Mouse (Mus musculus): ENCODE results near the gene Rab11fip3.

The Rab11fip3 gene

DNA sequence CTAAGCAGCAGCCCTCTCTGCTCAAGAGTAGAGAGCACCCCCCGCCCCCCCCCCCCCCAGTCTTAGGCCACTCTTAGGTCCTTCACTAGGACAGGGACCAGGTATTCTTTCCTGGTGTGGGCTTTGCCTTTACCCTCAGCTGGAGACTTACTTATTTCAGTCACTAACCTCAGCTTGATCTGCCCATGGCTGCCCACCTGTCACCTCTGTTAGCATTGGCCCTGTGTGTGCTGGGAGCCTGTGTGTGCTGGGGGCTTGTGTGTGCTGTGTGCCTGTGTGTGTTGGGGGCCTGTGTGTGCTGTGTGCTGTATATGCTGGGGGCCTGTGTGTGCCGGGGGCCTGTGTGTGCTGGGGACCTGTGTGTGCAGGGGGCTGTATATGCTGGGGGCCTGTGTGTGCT is 114.7 kb downstream of the Rab11fip3 start:
- no peak for DNase-seq

DNA sequence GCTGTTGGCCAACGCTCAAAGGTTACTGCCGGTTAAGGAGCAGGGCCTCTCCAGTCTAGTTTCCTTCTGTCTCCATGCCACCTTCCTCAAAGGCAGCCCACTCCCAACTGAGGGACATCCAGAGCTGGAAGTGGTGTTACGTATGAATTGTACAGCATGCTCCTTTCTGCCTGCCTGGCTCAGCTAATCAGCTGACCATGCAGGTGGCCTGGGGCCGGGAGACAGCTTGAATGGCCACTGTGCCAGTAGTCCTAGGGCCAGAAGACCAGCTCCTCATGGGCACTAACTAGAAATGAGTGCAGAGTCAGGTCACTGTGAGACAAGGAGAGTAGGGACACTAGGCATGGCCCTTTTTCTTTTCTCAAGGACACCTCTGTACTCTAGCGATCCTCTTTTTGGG is 116.2 kb downstream of the Rab11fip3 start:
- peak; percentile 61 to 71 for DNase-seq

DNA sequence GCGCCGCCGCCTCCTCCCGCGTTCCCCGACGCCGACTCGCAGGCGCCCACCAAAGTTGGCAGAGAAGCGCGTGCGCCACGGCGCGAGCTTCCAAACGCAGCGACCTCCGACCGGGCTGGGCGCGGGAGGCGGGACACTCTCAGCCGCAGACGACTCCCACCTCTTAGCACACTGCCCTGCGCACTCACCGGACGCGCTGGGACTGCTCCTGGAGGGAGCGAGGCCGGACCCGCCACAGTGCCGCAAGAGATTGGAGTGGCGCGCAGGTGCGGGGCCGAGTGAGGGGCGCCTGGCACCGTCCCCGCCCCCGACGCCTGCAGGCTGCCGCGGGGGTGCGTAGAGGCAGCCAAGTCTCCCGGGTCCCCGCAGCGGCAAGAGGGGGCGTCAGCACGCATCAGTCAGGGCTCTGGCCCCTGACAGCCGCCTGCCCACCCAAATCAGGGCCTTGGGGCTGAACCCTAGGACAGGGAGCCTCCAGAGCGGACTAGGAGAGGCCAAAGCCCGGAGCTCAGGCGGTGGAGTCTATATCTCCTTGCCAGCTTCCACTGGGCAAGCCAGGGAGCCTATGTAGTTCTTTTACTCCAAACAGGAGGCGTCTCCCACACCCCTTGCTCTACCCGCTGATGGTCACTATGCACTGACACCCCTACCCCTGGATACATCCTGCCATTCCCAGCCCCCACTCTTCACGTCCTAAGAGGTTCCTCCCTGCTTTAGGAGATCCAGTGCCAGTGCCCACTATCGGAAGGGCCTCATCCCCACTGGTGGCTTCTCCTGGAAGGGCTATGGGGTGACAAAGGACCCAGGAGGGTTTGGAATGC is 117.3 kb downstream of the Rab11fip3 start, which contains the start of gene A930017K11Rik:
A930017K11Rik (minus strand) TSS at position 763 of the 821 bp plus-strand sequence.
- DNase-seq = peak; percentile 50 to 62

DNA sequence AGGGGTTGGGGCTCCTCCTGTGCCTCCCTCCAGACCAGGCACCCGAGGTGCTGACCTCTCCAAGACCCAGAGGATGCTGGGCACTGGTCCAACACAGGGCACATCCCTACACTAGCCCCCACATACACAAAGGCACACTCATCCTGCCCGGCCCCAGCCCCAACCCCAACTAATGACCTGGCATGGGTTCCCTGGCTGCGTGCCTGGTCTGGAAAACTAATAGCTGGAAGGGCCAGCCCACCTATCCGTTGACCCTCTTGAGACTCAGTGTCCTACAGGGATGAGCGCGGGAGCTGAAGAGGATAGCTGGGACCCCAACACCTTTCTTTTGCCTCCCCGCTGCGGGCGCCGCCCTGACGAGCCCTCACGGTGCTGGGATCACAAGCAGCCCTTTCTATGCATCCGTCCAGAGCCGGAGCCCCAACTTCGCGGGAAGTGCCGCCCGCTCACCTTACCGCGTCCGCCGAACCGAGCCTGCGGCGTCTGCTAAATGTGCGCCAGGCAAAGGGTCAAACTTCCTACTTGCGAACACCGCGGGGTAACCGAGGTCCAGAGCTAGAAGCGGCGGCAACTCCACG is 118.0 kb downstream of the Rab11fip3 start:
- peak; percentile 45 to 47 for DNase-seq

DNA sequence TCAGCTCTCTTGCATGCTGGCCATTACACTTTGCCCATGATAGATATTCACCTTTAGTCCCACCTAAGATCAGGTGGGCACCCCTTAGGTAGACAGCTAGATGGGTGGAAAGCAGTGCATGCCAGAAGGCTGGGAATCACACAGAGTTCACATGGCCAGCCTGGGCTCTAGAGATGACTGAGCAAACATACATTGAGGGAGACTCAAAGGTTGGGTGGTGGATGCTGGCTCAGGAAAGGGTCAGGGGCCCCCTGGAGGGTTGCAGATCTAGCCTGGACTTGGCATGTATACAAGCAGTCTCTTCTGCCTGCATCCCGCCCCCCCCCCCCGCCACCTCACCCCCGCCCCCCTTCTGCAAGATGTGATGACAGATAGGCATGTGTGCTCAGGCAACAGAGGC is 118.6 kb downstream of the Rab11fip3 start:
- DNase-seq = no peak

DNA sequence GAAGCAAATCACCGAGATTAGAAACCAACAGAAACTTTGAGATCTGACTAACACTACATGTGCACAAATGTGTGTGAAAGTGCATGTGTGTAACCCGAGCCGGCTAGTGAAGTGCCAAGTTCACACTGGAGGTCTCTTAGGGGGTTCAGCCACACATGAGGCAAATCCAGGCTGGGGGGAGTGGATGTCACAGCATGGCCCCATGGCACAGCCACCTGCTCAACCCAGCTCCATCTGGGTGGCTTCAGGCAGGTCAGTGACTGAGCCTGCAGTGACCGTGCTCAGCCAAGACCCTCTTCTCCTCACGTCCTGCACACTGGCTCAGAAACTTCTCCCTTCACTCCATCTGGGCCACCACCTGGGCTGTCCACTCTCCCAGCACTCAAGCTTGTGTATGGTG is 119.4 kb downstream of the Rab11fip3 start:
- no peak for DNase-seq

DNA sequence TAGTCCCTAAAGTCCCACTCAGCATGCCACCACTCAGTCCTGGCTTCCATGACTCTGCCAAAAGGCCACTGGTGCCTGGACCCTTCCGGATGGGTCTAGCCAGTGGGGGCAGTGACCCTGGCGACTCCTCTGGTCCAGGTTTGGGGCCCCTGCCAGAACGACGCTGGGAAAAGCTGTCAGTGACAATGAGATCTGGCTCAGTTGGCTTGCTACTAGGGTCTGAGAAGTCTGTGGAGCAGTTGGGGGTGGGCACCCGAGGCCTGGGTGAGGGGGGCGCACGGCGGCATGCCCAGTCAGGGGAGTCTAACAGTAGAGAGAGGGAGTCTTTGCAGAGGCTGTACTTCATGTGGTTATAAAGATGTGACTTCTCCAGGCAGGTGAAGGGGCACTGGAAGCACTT is 121.3 kb downstream of the Rab11fip3 start:
- no peak for DNase-seq

DNA sequence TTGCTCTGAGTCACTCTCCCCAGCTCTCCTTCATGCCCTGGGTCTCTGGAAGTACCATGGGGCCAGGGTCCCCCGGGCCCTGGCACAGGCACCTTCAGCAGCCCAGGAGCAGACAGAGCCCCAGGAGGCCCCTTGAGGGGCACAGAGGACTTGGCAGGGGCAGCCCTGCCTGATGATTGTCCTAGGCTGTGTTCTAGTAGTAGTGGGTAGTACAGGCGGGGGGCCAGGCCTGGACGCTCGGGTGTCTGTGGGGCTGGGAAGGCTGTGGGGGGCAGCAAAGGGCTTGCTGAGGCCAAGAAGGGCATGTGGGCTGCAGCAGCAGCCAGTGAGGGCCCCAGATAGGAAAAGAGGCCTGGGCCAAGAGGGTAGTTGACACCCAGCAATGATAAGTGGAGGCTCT is 121.8 kb downstream of the Rab11fip3 start:
- no peak for DNase-seq

DNA sequence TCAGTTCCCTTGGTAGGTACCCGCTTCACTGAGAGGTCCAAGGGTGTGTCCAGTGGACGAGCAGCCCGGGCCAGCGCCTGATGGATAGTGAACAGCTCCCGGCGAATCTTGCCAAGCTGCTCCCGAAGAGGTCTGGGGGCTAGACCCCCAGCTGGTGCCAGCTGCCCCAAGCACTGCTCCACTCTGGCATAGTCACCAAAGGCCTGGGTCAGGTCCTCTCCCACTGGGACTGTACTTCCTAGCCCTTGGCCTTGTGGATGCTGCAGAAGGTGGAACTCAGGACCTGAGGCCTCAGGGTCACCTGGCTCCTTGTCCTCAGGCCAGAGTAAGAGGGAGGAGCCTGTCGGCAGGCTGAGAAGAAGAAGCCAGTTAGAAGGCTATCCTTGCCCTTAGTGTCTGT is 122.5 kb downstream of the Rab11fip3 start:
- no peak for DNase-seq

DNA sequence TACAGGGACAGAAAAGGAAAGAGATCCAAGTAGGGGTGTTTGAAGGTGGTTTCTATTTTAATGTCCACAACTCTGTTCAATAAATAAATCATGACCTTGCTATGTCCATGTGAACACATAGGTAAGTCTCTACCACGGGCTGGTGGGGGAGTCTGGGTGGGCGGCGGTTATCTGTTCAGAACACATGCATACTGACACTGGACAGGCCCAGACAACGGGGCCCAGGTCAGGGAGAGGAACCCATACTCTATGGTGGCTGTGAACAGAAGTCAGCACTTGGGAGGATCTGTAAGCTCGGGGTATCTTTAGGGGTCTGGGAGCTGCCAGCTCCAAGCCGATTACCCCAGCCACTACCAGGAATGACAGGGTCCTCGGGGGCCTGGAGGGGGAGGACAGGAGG is 123.0 kb downstream of the Rab11fip3 start:
- DNase-seq = no peak

DNA sequence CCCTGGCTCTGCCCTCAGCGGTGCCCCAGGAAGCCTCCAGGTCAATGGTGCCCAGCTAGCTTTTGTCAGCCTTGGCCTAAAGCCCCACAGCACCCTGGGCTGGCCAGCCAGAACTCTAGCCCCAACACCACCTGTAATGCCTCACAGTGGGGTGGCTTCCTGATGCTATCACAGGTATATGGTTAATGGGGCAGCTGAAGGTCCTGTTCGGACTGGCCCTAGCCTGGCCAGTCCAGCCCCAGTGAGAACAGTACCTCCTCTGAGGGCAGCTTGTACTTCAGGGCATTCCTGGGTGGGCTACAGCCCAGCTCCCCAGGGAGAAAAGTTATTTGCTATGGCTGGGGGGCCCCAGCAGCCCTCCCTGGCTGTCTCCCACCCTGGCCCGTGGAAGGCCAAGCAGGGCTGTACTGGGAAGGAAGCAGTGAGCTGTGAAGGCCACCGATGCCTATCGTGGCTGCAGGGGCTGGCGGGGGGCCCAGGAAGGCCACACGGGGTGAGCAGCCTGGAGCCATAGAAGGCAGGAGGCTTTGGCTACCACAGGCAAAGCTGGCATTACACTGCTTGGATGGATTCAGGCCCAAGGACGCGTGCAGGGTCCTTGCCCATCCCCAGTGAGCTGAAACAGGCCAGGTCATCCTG is 123.7 kb downstream of the Rab11fip3 start:
- no peak for DNase-seq

DNA sequence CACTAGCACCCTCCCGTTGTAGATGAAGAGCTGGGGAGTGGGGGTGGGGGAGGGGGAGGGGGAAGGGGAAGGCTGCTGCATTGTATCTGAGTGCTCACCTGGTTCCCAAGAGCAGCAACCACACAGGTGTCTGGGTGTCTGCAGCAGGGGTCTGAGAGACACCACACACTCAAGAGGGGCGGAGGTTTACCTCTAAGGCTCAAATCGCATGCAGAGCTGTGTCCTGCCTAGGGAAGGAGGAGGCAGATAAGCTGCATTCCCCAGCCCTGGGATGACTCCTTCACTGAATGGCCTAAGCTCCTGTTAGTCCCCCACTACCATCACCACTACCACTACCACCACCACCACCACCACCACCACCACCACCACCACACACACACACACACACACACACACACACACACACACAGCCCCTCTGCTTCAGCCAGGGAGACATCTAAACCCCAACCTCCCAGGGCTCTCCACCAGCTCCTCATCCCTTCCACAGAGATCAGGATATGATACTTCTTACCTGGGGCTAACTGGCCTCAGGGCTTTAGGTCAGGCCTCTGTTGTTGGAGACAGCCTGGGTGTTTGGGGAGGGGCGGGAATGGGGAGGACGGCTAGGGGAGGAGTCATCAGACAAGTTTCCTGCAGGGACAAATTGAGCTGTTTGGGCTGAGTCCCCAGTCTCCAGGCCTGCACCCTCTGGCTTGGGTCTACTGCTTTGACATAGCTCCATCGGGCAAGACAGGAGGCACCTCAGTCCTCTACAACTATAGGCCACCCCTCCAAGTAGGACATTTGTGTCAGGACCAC is 124.8 kb downstream of the Rab11fip3 start, which contains the start of the genes Pigq and Nhlrc4:
Pigq (minus strand) TSS at position 571 of the 798 bp plus-strand sequence.
Nhlrc4 (minus strand) TSS at position 596 of the 798 bp plus-strand sequence.
- DNase-seq = no peak

DNA sequence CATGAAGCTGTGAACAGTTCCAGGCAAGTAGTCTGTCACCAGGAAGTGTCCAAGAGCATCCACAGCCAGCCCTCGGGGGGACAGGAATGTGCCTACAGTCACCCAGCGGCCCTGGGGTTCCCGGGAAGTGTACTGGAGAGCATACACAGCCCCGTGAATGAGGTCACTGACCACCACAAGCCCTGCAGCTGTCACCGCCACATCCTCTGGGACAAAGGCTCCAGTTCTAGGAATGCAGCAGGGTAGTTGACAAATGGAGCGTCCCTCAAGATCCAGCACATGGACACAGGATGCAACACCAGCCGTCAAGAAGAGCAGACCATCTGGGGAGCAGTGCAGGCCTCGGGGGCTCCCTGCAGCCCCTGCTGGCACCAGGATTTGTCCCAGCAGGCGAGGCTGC is 125.6 kb downstream of the Rab11fip3 start:
- no peak for DNase-seq

DNA sequence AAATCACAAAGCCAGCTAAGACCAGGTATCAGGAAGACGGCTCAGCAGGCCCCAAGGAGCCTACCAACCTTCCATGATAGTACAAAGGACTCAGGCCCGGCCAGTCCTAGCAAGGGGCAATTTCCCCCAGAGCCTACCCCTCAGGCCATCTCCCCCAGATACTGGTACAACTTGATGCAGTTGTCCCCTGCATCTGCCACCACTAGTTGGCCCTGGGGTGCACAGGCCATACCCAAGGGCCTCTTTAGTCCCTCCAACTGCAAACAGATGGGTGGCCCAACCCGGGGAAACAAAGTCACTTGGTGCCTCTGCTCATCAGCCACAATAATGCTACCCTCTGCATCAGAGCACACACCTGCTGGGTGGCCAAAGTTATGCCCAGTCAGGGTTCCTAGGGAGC is 126.1 kb downstream of the Rab11fip3 start:
- no peak for DNase-seq

DNA sequence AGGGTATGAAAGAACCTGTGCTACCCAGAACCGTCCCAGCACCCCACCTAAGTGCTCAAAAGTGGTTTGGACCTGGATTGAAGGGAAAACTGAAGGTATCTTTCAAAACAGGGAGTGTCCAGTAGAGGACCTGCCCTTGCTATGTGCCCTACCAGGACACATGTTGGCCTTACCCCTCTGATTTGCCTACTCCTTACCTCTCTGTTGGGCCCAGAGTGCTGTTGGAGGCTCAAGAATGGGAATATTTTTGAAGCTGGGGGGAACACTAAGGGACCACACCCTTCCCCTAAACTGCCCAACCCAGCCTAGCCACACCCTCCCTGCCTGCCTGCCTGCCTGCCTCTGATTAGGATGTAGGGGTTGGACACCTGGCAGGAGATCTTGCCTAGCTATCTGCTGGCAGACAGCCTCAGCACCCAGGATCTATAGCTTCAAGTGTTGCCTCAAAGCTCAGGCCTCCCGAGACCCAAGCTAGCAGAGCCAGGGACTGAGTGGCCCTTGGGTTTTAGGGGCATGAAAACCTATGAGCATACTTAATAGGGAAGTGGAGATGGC is 126.7 kb downstream of the Rab11fip3 start:
- no peak for DNase-seq

DNA sequence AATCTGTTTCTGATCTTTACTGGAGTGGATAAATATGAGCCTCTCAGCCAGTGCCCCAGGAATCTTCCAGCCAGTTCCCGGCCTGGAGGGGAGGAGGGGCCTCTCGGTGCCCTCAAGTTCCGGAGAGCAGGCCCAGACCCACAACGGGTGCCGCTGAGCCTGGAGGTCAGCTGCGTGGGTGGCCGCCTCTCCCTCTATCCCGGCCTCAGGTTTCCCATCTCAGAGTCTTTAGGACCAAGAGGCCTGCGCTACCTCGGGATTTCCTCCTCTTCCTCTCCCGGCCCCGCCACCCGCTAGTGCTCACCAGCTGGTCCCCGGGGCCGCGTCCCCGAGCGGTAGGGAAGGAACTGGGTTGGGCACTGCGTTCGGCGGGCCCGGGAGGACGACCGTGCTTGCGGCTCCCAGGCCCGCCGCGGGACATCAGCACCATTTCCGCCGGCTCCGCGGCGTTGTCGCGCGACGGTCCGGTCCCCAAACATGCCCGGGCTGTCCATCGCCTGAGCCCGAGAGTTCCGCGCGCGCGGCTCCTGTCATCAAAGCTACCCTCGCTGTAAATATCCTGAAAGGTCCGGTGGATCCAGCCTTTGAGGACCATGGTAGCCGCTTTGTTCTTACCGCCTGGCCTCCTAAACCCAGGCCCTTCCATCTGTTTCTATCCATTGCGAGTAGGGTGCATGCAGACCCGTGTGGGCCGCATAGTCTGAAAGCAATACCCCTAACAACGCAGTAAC is 127.7 kb downstream of the Rab11fip3 start:
- peak; percentile 87 to 89 for DNase-seq
